Mouse (Mus musculus) left cerebral cortex, adult 18-20 months (tissue): Measurements from ENCODE around the gene Parva. TPM values are rescaled to one million over a fixed set of nuclear protein-coding genes. Genes with fewer than 3 reads are reported as not detected.
A peak's percentile ranks its signal among the peaks of the same experiment; 100 is the strongest.

ENCODE experiments used
- DNase-seq, 2 experiments: peaks; one replicate each; pipeline ENCODE4 v3.0.0; 2021 to 2022; ENCODE audit warnings: low spot score in 2 of 2, mixed read lengths in 1 of 2
- total RNA-seq, 2 experiments: library from RNA; stranded (reverse); gene quantifications; 2 replicates each; pipeline ENCODE4 v1.2.3; 2021

Gene Parva
- total RNA-seq, 2 experiments from 2014 or later: 49.5 to 50.7 TPM

DNA sequence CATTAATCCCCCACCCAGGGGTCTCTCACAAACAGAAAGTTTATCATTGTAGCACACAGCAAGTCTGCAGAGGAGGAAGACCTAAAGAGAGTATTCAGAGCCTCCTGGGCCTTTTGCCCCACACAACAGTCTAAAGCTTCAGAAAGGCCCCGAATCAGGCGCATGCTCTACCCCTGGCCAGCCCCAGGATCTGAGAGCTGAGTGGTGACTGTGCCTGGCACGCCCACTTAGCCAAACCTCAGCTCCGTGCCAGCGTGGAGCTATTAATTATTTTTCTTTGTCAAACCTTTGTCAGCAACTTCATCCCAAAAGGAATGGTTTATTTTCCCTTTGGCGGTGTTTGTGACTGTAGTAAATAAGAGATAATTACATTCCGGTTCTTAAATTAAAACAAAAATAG, 44.0 kb downstream of the Parva start:
- DNase-seq: no peak

DNA sequence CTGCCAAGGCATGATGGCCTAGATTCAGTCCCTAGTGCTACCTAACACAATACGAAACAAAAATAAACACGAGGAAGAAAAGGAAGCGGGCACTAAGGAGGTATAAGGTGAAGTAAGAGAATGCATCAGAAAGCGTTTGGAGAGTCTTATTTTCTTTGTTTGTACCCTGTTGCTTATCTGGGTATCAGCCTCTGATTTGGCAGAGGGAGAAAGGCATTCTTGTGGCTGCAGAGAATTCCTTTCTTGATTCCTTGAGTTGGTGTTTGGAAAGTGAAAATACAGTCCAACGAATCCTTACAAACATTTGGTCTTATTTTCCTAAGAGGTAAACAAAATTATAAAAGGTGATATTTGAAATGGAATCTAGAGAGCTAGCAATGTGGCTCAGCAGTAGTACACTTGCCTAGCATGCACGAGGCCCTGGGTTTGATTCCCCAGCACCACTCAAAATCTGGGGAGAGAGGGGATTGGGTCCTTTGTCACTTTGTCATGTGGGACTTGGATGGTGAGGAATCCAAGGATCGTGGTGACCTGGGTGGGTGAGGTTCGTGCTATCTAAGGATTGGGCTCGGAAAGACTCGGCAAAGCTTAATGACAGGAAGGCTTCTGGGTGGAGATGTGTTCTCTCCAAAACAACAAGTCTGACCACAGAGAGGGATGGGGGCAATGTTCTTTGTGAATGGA, 44.9 kb downstream of the Parva start:
- no peak for DNase-seq

DNA sequence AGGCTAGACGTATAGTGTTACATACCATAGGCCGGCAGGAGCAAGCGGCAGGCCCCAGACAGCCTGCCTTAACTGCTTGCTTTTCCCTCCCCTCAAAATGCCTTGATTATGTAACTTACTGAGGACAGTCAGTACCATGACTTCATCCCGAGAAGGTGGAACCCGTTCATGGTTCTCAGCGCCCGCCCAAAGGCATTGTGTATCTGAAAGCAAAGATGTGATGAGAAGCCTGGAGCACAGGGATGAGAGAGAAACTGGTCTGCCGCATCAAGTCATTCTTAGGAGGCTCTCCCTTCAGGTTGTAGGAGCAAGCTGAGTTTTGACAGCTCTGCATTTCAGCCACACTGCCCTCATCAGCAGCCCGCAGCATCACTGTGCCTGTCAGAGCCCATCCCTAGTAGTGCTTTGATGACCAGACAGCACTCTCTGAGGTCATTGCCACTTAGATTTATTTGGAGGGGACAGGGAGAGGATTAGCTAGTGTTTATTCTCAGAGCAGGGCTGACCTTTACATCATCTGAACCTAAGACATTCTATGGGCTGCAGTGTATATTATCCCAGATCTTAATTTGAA, 45.5 kb downstream of the Parva start:
- DNase-seq: no peak

DNA sequence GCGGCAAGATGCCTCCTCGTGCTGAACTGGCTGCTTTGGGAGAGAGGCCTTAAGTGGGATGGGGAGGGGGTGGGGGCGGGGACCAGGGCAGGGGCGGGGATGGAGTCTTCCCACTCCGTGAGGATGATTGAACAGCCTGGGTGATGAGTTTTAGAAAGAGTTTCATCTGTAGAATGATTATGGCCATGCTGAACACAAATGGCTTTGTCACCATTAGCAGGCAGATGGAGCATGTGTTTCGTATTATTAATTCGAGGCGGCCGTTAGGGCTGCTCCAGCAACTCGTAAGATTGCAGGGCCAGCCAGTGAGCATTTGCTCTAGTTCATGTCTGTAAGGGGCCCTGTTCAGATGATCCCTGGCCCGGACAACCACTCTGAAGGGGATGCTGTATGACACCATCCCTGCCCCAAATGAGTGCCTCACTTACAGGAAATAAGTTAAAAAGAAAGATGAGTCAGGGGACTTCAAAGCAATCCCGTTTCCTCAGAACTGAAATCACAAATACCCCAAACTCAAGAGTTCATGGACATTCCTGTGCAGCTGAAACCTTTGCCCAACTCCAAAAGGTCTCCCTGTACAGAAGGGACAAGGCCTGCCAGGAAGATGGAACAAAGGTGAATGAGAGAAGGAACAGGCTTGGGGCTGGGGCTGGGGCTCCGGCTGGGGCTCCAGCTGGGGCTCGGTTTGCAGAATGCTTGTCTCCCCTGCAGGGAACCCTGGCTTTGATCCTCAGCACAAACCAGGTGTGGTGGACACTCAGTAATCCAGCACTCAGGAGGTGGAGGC, 46.5 kb downstream of the Parva start:
- no peak for DNase-seq

DNA sequence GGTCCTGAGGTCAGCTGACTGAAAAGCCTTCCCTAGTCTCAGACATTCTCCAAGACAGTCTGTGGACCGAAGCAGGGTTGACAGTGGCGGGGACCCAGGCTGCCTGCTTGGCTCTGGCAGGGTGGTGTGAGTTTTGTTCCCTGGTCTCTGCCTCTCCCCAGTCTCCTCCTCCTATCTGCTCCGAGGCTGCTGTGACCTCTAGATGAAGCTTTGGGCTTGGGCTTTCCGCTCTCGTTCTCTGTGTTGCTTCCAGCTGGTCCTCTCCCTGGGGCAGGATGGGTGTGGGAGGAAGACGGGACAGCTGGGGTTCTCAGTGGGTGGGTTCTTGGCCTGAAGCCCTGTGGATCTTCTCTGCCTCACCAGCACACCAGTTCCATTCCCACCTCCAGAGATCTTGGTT, 51.8 kb downstream of the Parva start:
- peak; percentile 65 to 83 for DNase-seq

DNA sequence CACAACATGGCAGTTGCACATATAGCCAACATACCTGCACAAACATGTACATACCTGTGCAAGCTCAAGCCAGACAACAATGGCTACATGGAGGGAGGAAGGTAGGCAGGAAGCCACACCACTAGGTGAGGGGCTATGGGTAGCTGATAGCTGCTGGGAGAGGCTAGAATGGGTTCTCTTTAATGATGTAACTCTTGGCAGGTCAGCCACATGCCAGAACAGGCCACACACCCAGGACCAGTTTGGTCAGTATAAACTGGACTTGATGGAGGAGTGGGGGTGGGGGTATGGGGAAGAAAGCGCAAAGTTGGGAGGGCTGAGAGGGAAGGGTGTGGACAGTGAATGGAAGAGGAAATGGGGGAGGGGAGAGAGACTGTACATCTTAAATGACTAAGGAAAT, 53.7 kb downstream of the Parva start:
- DNase-seq: no peak

DNA sequence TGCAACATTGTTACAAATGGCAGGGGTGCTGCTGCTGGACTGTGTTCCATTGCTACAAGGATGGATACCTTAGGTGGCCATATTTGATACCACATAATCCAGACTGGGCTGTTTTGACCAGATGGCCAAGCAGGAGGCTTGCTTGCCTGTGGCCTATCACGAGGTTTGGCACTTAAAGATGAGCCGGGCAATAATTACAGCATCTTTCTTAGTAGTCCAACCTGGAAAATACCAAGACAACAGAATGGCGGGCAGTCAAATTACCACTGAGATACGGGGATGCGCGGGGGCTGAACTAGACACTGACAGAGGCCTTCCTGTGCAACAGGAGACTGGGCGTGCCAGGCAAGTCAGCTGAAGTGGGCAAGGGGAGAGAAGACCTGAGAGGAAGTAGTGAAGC, 55.3 kb downstream of the Parva start:
- DNase-seq: no peak

DNA sequence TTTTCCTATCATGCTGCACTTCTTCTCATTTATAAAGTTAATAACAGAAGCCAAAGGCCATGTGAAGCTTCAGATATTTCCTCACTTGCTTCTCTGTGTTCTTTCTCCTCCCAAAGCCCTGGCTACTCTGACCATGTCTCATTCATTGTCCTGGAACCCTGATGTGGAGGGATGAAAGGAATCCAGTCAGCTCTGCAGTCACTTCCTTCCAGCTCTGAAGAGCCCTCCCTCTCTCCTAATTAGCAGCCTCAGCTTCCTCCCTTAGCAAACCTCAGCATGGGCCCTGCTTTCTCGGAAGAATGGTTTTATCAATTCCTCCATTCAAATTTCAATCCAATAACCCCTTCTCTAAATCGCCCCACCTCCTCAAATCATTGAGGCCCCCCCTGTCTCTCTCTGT, 56.1 kb downstream of the Parva start:
- no peak for DNase-seq

DNA sequence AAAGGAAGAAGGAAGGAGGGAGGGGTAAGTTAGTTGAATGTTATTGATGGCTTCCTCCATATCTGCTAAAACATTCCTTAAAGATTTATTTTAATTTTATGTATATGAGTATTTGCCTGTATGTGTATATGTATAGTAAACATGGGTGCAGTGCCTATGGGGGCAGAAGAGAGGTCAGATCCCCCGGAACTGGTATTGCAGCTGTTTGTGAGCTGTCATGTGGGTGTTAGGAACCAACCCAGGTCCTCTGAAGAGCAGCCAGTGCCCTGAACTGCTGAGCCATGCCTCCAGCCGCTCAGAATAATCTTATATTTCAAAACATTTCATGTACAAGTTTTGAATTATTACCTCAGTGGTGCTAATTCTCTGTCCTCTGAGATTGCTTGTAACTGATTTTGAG, 63.5 kb downstream of the Parva start:
- no peak for DNase-seq

DNA sequence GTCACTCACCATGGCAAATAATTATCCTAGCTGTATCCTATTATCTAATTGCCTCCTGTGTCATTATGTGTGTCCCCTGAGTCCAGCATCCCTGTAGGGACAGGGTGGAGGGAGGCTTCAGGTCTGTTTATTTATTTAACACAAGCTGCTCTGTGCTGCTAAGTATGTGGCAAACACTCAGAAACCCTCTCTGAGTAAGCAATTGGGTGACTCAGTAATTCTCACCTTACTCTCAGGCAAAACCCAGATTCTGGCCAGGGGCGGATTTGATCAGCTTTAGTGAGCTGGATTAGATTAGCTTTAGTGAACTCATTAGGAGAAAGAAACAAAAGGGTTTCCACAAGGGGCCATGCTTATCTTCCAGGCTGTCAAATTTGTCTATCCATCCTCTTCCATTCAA, 64.4 kb downstream of the Parva start:
- DNase-seq: no peak

DNA sequence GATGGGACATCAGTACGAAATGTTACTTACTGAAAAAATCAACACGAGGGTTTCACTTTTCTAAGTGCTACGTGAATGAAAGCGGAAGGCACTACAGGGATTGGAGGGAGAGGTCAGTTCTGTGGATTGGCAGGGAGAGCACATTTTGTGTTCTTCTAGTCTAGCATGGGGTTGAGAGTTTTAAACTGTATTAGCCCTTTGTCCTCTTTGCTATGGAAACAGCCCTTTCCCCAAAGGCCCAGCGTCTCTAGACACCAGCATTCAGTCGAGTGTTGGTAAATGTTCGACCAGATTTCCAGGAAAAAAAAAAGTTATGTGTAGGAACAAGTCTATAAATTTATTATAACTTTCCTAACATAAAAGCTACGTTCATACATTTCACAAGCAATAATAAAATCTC, 68.6 kb downstream of the Parva start:
- DNase-seq: no peak

DNA sequence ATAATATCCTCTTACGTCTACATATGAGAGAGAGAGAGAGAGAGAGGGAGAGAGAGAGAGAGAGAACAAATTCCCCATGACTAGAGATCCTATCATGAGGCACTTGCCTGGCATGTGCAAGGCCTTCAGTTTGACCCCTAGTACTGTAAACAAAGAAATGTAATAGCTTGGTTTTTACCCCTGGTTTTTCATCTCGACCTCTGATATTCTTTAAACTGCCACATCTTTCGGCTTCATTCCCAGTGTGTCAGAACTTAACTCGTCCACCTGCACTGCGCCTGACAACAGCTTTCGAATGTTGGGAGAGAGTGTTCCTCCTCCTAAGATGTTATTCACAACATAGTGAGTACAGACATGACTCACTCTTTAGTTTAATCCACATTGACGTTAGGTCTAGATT, 69.6 kb downstream of the Parva start:
- no peak for DNase-seq

DNA sequence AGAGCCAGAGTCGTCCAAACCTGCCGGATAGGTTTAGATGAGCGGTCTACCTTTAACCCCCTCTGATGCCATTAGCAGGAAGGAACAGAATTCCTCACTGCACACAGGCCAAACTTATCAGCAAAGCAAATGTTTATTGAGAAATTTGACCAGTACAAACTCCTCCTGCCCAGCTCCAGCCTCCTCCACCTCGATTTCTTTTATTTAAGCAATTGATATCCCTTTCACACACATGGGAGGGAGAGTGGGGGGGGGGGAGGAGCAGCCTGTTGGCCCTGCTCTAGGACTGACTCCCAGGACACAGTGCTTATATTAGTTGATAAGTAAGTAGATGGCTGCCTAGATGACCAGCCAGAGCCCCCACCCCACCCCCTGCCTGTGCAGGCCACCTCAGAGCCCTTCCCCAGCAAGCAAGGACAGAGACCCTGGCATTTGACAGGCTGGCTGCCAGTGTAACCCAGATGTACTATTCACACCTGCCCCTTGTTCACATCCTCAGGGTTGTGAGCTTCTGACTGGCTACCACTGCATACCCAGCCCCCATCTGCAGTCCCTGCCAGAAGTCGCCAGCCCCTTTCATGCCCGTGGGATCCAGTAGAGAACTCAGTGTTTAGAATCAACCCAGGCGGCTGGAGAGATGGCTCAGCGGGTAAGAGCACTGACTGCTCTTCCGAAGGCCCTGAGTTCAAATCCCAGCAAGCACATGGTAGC, 71.4 kb downstream of the Parva start:
- DNase-seq: no peak

DNA sequence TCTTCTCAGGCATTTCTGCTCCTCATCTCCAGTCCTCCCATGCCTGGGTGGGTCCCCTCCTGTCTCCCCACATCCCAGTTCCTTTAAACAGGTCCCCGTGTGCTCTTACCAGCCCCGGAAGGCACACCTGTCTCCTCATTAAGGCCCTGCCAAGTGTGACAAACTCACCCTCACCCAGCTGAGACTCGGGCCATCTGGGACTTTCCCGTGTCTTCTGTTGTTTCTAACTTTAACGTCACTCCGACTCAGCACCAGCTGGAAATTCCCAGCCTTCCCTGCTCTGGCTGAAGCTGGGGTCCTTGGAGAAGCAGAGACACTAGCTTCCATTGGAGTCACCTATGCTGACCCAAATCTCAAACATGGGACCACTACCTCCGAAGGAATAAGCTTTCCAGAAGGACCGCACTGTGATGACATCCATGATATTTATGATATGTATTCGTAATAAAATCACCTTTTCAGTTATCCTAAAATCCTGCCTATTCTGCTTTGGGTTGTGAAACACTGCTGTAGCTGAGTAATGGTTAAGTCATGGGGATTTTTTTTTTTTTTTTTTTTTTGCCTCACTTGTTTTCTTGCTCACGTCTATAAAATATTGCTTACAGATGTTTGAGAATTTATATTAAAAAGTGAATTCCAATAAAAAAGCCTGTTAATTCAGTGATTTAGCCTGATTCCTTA, 72.3 kb downstream of the Parva start:
- DNase-seq: no peak

DNA sequence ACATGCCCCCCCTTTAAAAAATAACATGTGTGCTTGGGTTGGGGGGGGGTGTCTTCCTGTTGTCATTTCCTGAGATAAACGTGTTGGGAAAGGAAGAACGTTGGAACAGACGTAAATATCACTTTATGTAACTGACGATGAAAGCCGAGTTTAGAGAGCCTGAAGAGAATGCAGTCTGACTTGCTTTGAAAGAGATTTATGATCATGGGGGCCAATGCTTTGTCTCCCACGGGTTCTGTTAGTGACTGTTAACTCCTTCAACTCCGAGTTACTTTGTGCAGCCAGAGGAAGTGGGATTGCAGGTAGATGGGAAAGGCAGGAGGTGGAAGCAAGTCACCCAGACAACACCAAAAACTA, 72.8 kb downstream of the Parva start:
- DNase-seq: no peak

DNA sequence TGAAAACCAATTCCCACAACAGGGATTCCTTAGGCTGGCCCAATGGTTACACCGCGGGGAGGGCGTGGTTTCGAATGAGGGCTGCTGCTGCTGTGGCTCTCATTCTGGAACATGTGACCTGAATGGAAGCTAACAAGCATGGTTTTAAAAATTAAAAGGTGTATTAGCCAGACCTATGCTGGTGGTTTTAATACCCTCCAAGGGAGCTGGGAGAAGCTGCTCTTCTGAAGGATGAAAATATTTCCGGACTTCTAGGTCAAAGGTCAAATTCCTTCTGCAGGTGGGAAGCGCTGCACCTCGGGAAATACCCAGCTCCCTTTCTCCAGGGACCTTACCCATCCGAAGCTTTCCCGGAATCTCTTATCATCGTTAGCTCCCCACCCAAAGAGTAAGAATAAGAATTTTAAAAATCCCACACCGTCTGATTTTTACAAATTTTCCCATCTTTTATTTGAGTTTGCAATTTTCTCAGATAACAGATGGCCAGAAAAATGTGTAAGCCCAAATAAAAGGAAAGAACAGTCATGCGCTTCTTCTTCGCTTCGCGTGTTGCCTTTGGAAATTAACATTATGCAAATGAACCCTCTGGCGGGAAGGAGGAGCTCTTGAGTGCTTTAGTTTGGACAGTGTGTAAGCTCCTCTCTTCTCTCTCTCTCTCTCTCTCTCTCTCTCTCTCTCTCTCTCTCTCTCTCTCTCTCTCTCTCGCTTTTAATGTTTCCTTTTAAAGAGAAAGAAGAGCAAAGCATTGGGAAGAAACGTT, 74.9 kb downstream of the Parva start:
- DNase-seq: peak in 1 of 2 experiments; percentile 16

DNA sequence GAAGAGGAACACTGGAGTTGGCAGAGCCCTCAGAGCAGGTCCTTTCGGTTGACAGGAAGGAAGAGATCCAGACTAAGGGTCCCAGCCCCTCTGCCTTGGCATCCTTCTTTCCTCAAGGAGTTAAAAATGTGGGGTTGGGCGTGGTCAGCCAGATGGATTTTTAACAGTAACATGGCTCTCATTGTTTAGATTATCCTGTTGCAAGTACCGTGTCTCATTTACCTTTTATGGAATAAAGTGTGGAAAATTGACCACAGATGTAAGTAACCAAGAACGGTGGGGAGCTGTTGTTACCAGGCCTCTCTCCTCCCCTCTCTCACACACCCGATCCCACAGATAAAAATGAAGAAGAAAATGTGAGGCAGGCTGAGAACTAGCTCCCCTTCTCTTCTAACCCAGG, 75.5 kb downstream of the Parva start:
- DNase-seq: no peak

DNA sequence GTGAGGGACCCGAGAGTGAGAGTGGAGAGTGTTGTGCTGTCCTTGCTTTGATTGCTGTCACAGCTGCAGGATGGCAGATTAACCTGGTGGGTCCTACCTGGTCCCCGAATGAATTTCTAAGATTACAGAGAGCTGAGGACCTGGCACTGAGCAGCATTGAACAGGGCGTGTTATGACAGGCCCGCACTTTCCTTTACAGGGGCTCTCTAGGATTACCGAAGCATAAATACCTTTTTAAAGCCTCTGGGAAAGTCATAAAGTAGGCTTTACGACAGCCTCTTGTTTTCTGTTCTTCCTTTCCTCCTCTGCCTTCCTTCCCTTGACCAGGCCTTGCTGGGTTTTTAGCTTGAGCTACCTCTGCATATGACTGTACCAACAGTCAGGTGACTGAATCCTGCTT, 76.1 kb downstream of the Parva start:
- DNase-seq: no peak

DNA sequence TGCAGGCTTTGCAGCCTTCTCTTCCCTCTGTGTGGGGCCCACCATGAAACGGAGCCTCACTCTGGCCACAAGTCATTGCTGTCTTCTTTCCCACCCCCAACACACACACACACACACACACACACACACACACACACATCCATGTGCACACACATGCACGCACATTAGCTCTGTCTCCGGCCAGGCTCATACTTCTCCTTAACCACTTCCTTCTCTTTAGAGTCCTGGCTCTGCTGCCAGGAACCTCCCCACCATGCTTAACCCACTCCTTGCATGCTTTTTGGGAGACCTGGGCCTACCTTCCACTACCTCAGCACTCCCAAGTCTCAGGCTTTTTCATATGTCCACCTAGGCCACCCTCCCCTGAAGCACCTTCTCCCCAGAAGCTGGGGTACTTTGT, 76.6 kb downstream of the Parva start:
- DNase-seq: no peak

DNA sequence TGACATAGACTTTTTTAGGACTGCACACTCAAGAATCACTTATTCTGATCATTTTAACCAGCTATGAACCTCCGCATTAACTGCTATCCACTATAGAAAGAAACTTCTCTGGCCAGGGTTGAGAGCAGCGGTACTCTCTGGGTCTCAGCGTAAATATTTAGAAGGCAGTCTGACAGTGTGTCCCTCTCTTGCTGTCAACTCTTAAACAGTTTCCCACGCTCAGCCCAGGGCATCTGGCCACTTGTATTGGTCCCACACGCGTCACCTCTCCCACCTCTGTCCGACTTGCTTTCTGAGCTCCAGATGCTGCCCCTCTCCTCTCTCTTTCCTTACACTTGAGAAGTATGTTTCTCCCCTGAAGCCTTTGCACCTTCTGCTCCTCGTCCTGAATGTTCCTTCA, 81.8 kb downstream of the Parva start:
- DNase-seq: no peak
